In the genomic region with DNA sequence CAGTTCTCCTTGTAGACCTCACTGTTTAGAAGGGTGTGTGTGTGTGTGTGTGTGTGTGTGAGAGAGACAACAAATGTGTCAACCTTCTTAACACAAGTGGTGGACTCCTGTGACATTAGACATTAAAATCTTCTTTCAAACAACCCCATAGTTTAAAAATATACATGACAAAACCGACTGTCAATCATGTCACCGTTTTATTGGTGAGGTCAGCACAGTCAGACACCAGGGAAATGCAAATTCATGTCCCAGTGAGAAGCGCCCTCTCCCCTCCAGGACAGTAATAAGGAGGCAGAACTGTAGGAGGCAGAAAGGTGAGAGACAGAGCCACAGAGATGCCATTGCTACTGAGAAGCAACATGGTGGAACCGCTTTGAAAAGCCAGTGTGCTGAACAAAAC, we compare ENCODE assay signal across 25 mouse cellular contexts. TPM values are rescaled to one million over a fixed set of nuclear protein-coding genes. Genes with fewer than 3 reads are reported as not detected.
DNase-seq lines count a peak whose midpoint lies in the region; ATAC-seq and TF ChIP-seq lines count a peak whose summit lies in the region.
"Had no signal": no experiment of that assay in that cellular context is flagged by ENCODE, and none has a peak within 500 bp of the region (broad histone marks: within the 10 kb centered on the region; RNA-seq: fewer than 3 reads in every experiment).

No protein-coding gene starts in this region.

- DNase-seq in hindbrain, postnatal 0 days (ENCODE audit: low spot score) = no peak
- DNase-seq in hindbrain, embryonic 14.5 days (ENCODE audit: low spot score) = no peak
- DNase-seq in testis, postnatal 10 days (ENCODE audit: low spot score) = no peak
- DNase-seq in induced T-regulatory cell, adult 2 months (ENCODE audit: low read depth) = peak; percentile 33
- no peak for DNase-seq in gastrocnemius, adult 2 months
- DNase-seq: adrenal gland, adult 8-10 months; adrenal gland, postnatal 14 days; adrenal gland, postnatal 36 days; cerebellum, adult 11-12 months; cerebellum, adult 2 months; cerebellum, adult 9-10 months; cerebellum, postnatal 10 days; cerebellum, postnatal 25 days; embryo, embryonic 11 days had no signal

- H3K4me3 ChIP-seq in hindbrain, postnatal 0 days (ENCODE audit: low read length) = no peak overlapping the region
- H3K4me3 ChIP-seq in hindbrain, embryonic 14.5 days (replicated peaks; ENCODE audit: low read length) = no peak overlapping the region
- peak overlapping the region; percentile 33 for H3K4me3 ChIP-seq in testis, adult 2 months (ENCODE audit: control insufficient read depth, low read depth, low read length)
- no peak overlapping the region for H3K4me3 ChIP-seq in gastrocnemius, adult 2 months
- H3K4me3 ChIP-seq: embryonic facial prominence, embryonic 13.5 days; embryonic facial prominence, embryonic 15.5 days; erythroblast, embryonic 14.5 days; forebrain, embryonic 10.5 days; forebrain, embryonic 12.5 days had no signal

- no peaks in the 10 kb centered on the region for H3K9me3 ChIP-seq in hindbrain, postnatal 0 days (ENCODE audit: low read length)
- H3K9me3 ChIP-seq in hindbrain, embryonic 14.5 days (ENCODE audit: control insufficient read depth, low read length) = no peaks in the 10 kb centered on the region
- H3K9me3 ChIP-seq: embryonic facial prominence, embryonic 13.5 days; embryonic facial prominence, embryonic 15.5 days; forebrain, embryonic 10.5 days; forebrain, embryonic 12.5 days; G1E had no signal

- no peaks in the 10 kb centered on the region for H3K4me1 ChIP-seq in hindbrain, postnatal 0 days (ENCODE audit: insufficient read depth, low read length)
- H3K4me1 ChIP-seq in hindbrain, embryonic 14.5 days (replicated peaks; ENCODE audit: control insufficient read depth, insufficient read depth, low read length) = no peaks in the 10 kb centered on the region
- H3K4me1 ChIP-seq in testis, adult 2 months (ENCODE audit: control insufficient read depth, insufficient read depth, low read length) = no peaks in the 10 kb centered on the region
- H3K4me1 ChIP-seq: forebrain, embryonic 10.5 days had no signal

- no peak for TF ChIP-seq POLR2A in testis, adult 2 months (IDR thresholded peaks at IDR 0.05; ENCODE audit: control insufficient read depth, low read depth, low read length)

- H3K4me2 ChIP-seq in hindbrain, postnatal 0 days (ENCODE audit: low read depth, low read length) = no peak overlapping the region
- no peak overlapping the region for H3K4me2 ChIP-seq in hindbrain, embryonic 14.5 days (replicated peaks)
- H3K4me2 ChIP-seq: embryonic facial prominence, embryonic 13.5 days; embryonic facial prominence, embryonic 15.5 days; forebrain, embryonic 12.5 days had no signal

- intact Hi-C loops in gastrocnemius, adult 2 months (cut with DNase I) = no loop called here

- no peak for TF ChIP-seq CTCF in hindbrain, postnatal 0 days (IDR thresholded peaks at IDR 0.05; ENCODE audit: low read depth)
- TF ChIP-seq CTCF in testis, adult 2 months (IDR thresholded peaks at IDR 0.05; ENCODE audit: control insufficient read depth, insufficient read depth, insufficient replicate concordance, low read depth, low read length) = no peak
- TF ChIP-seq CTCF in gastrocnemius, adult 2 months (IDR thresholded peaks at IDR 0.05) = no peak

- no peak overlapping the region for H3K27ac ChIP-seq in hindbrain, postnatal 0 days
- no peak overlapping the region for H3K27ac ChIP-seq in hindbrain, embryonic 14.5 days
- no peak overlapping the region for H3K27ac ChIP-seq in testis, adult 2 months (ENCODE audit: control insufficient read depth, insufficient read depth, low read depth, low read length)
- H3K27ac ChIP-seq in gastrocnemius, adult 2 months = no peak overlapping the region
- H3K27ac ChIP-seq: embryonic facial prominence, embryonic 13.5 days; embryonic facial prominence, embryonic 15.5 days; forebrain, embryonic 10.5 days; forebrain, embryonic 12.5 days had no signal

- H3K27me3 ChIP-seq in hindbrain, postnatal 0 days (ENCODE audit: insufficient read depth, low read length) = no peaks in the 10 kb centered on the region
- H3K27me3 ChIP-seq in hindbrain, embryonic 14.5 days (ENCODE audit: control insufficient read depth, insufficient read depth, low read length) = no peaks in the 10 kb centered on the region
- no peaks in the 10 kb centered on the region for H3K27me3 ChIP-seq in testis, adult 2 months (ENCODE audit: control insufficient read depth, insufficient read depth, low read length)
- H3K27me3 ChIP-seq: embryonic facial prominence, embryonic 13.5 days; embryonic facial prominence, embryonic 15.5 days; Patski had no signal

- no peak overlapping the region for H3K9ac ChIP-seq in hindbrain, postnatal 0 days (replicated peaks; ENCODE audit: low read length)
- H3K9ac ChIP-seq in hindbrain, embryonic 14.5 days = no peak overlapping the region
- H3K9ac ChIP-seq: embryonic facial prominence, embryonic 13.5 days; embryonic facial prominence, embryonic 15.5 days; forebrain, embryonic 12.5 days had no signal

- ATAC-seq in hindbrain, postnatal 0 days = 0 out of 2 replicates have a peak, but pooled peaks have one; percentile 4
- no peak for ATAC-seq in hindbrain, embryonic 14.5 days (ENCODE audit: low FRiP score)
- ATAC-seq: activated CD4-positive, CD25-positive, alpha-beta regulatory T cell, adult 4 months; forebrain, embryonic 14.5 days; forebrain, embryonic 16.5 days; Patski had no signal

- WGBS in hindbrain, postnatal 0 days = 51% methylated on average over 4 of the region's 4 CpGs
- WGBS in hindbrain, embryonic 14.5 days = 52% methylated on average over 4 of the region's 4 CpGs

- no peaks in the 10 kb centered on the region for H3K36me3 ChIP-seq in hindbrain, postnatal 0 days (ENCODE audit: insufficient read depth, low read length)
- H3K36me3 ChIP-seq in hindbrain, embryonic 14.5 days (replicated peaks; ENCODE audit: control insufficient read depth, insufficient read depth) = no peaks in the 10 kb centered on the region
- H3K36me3 ChIP-seq in testis, adult 2 months (ENCODE audit: control insufficient read depth, insufficient read depth, low read length) = no peaks in the 10 kb centered on the region
- H3K36me3 ChIP-seq: embryonic facial prominence, embryonic 13.5 days; embryonic facial prominence, embryonic 15.5 days; forebrain, embryonic 10.5 days; forebrain, embryonic 12.5 days; G1E had no signal

RNA-seq across cellular contexts. Expression of a gene that starts 18.7 kb away (rescaled TPM):
- total RNA-seq in hindbrain, postnatal 0 days (2014; rRNA removed) = 28.2 and 28.3 TPM in 2 replicates
- 18.0 and 20.4 TPM in 2 replicates for polyA plus RNA-seq in hindbrain, postnatal 0 days (2015; fragmentation: Nextera tagmentation; extraction: Ambion mirVana)
- polyA plus RNA-seq in hindbrain, embryonic 14.5 days (2014; fragmentation: Nextera tagmentation; extraction: Ambion mirVana) = 17.2 and 17.9 TPM in 2 replicates
- polyA plus RNA-seq in testis, adult 2 months (2012; rRNA removed) = 2.5 and 3.4 TPM in 2 replicates
- 1 to 10 TPM; 4.1 to 7.9 TPM for total RNA-seq in gastrocnemius, adult 2 months (2021)

RNA-seq across cellular contexts. Expression of a gene that starts 49.2 kb away (rescaled TPM):
- total RNA-seq in hindbrain, postnatal 0 days (2014; rRNA removed) = 3.9 and 5.5 TPM in 2 replicates
- 1.4 and 1.7 TPM in 2 replicates for polyA plus RNA-seq in hindbrain, postnatal 0 days (2015; fragmentation: Nextera tagmentation; extraction: Ambion mirVana)
- polyA plus RNA-seq in hindbrain, embryonic 14.5 days (2014; fragmentation: Nextera tagmentation; extraction: Ambion mirVana) = 2.3 and 2.6 TPM in 2 replicates
- 1.2 and 1.7 TPM in 2 replicates for polyA plus RNA-seq in testis, adult 2 months (2012; rRNA removed)
- total RNA-seq in gastrocnemius, adult 2 months (2021) = 1 to 10 TPM; 1.8 to 2.7 TPM
- total RNA-seq: G1E had no signal
- polyA plus RNA-seq: erythroblast, embryonic 14.5 days; G1E had no signal
